In the genomic region with DNA sequence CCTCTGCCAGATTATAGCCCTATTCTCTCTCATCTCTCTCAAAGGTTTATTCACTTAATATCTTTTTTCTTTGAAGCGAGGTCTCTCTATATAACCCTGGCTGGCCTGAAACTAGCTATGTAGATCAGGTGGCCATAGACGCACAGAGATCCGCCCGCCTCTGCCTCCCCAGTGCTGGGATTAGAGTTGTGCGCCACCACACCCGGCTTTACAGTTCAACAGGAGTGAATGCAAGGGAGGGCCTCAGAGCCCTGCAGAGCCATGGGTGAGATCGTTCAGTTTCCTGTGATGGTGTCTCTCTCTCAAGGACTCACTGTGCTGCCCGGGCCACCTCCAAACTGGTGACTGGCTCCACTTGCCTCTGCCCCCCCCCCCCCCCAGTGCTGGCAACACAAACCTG, we compare ENCODE assay signal across 14 mouse cellular contexts. TPM values are rescaled to one million over a fixed set of nuclear protein-coding genes. Genes with fewer than 3 reads are reported as not detected.
A peak's percentile ranks its signal among the peaks of the same experiment; 100 is the strongest.
DNase-seq lines count a peak whose midpoint lies in the region; TF ChIP-seq lines count a peak whose summit lies in the region.
"Had no signal": no experiment of that assay in that cellular context is flagged by ENCODE, and none has a peak within 500 bp of the region (broad histone marks: within the 10 kb centered on the region; RNA-seq: fewer than 3 reads in every experiment).

No protein-coding gene starts in this region.

- H3K27ac ChIP-seq in heart, adult 2 months = peak overlapping the region; percentile 93
- H3K27ac ChIP-seq in kidney, adult 2 months (ENCODE audit: insufficient read depth, low read depth, low read length) = peak overlapping the region; percentile 66
- H3K27ac ChIP-seq in spleen, adult 2 months (ENCODE audit: insufficient read depth, low read length) = peak overlapping the region; percentile 37; the same call in 1 of the 2 replicates
- H3K27ac ChIP-seq: embryonic facial prominence, embryonic 12.5 days; neural tube, embryonic 15.5 days had no signal

- H3K79me2 ChIP-seq in heart, adult 2 months (replicated peaks; ENCODE audit: control insufficient read depth, insufficient read depth, low read length) = no peaks in the 10 kb centered on the region

- no peaks in the 10 kb centered on the region for H3K27me3 ChIP-seq in heart, adult 2 months (ENCODE audit: control insufficient read depth, insufficient read depth, low read length)
- no peaks in the 10 kb centered on the region for H3K27me3 ChIP-seq in kidney, adult 2 months (replicated peaks; ENCODE audit: control insufficient read depth, insufficient read depth, low read length)
- no peaks in the 10 kb centered on the region for H3K27me3 ChIP-seq in spleen, adult 2 months (ENCODE audit: control insufficient read depth, insufficient read depth, low read length)
- H3K27me3 ChIP-seq: embryonic facial prominence, embryonic 12.5 days; neural tube, embryonic 15.5 days had no signal

- 0 out of 2 replicates have a peak, but pooled peaks cover 2% of the 10 kb centered on the region for H3K4me1 ChIP-seq in heart, adult 2 months (ENCODE audit: control insufficient read depth, insufficient read depth, low read length)
- peaks cover 10% of the 10 kb centered on the region for H3K4me1 ChIP-seq in kidney, adult 2 months (ENCODE audit: control insufficient read depth, insufficient read depth, low read length)
- peaks cover 5% of the 10 kb centered on the region; the same call in 1 of the 2 replicates for H3K4me1 ChIP-seq in spleen, adult 2 months (ENCODE audit: control insufficient read depth, insufficient read depth, insufficient read length)
- H3K4me1 ChIP-seq: embryonic facial prominence, embryonic 12.5 days had no signal

- no peak for TF ChIP-seq CTCF in heart, adult 2 months (IDR thresholded peaks at IDR 0.05)
- TF ChIP-seq CTCF in kidney, adult 2 months (conservative IDR thresholded peaks at IDR 0.05; ENCODE audit: insufficient read depth, insufficient read length, low read depth, low read length) = no peak
- TF ChIP-seq CTCF in spleen, adult 2 months (IDR thresholded peaks at IDR 0.05; ENCODE audit: extremely low read depth, insufficient read depth, insufficient read length, insufficient replicate concordance) = no peak

- DNase-seq in heart, adult 2 months = peak in 1 of 2 experiments; percentile 24
- no peak for DNase-seq in heart, adult 18-20 months
- DNase-seq in kidney, adult 2 months = no peak
- no peak for DNase-seq in kidney, postnatal 10 days
- DNase-seq in spleen, adult 2 months (ENCODE audit: low read depth in 1 of 2, low spot score in 2 of 2) = no peak
- DNase-seq in spleen, postnatal 10 days (ENCODE audit: low spot score in 2 of 2) = no peak
- no peak for DNase-seq in cerebellum, adult 18-20 months
- DNase-seq: cerebellum, adult 11-12 months; forebrain, postnatal 0 days; thymus, postnatal 36 days had no signal

- WGBS in heart, adult 2 months = 48% methylated on average over 8 of the region's 8 CpGs
- 83% methylated on average over 8 of the region's 8 CpGs for WGBS in kidney, adult 2 months
- 85% methylated on average over 8 of the region's 8 CpGs for WGBS in spleen, adult 2 months

- TF ChIP-seq EP300 in heart, adult 2 months (IDR thresholded peaks at IDR 0.05; ENCODE audit: insufficient read depth, low read depth, low read length) = no peak

- H3K9ac ChIP-seq in heart, adult 2 months (ENCODE audit: low read depth, low read length) = no peak overlapping the region
- H3K9ac ChIP-seq: embryonic facial prominence, embryonic 12.5 days; forebrain, postnatal 0 days; neural tube, embryonic 15.5 days had no signal

- TF ChIP-seq POLR2A in heart, adult 2 months (IDR thresholded peaks at IDR 0.05; ENCODE audit: insufficient read depth, low read depth, low read length) = no peak
- TF ChIP-seq POLR2A in kidney, adult 2 months (IDR thresholded peaks at IDR 0.05; ENCODE audit: low read depth, low read length) = no peak
- no peak for TF ChIP-seq POLR2A in spleen, adult 2 months (IDR thresholded peaks at IDR 0.05; ENCODE audit: low read depth, low read length)

- intact Hi-C loops in heart, adult 2 months (cut with DNase I) = loop anchor here (2.0 kb wide), 1 partner anchor 17 kb away; no protein-coding TSS in a partner anchor

- no peaks in the 10 kb centered on the region for H3K36me3 ChIP-seq in heart, adult 2 months (ENCODE audit: control insufficient read depth, insufficient read depth, low read length)
- no peaks in the 10 kb centered on the region; the same call in 1 of the 2 replicates for H3K36me3 ChIP-seq in kidney, adult 2 months (ENCODE audit: control insufficient read depth, insufficient read depth, low read length)
- peaks cover 17% of the 10 kb centered on the region for H3K36me3 ChIP-seq in spleen, adult 2 months (ENCODE audit: control insufficient read depth, insufficient read depth, low read length)

- no peak overlapping the region for H3K4me3 ChIP-seq in heart, adult 2 months
- no peak overlapping the region for H3K4me3 ChIP-seq in kidney, adult 2 months (ENCODE audit: insufficient read depth, low read depth, low read length)
- no peak overlapping the region for H3K4me3 ChIP-seq in spleen, adult 2 months (ENCODE audit: extremely low read depth, insufficient read depth, insufficient read length)
- H3K4me3 ChIP-seq: embryonic facial prominence, embryonic 12.5 days; hindbrain, embryonic 10.5 days; neural tube, embryonic 15.5 days had no signal

RNA-seq across cellular contexts. Expression of a gene that starts 0.5 kb away (rescaled TPM):
- total RNA-seq in heart, adult 2 months (2021) = 100 to 1,000 TPM; 118 to 132 TPM
- 183 and 258 TPM in 2 replicates for polyA plus RNA-seq in heart, adult 2 months (2012; rRNA removed)
- total RNA-seq in heart, adult 18-20 months (2021) = 100 to 1,000 TPM; 109 to 132 TPM
- 30.1 and 33.8 TPM in 2 replicates for polyA plus RNA-seq in kidney, adult 2 months (2012; rRNA removed)
- polyA plus RNA-seq in spleen, adult 2 months (2012; rRNA removed) = 0.34 and 0.43 TPM in 2 replicates
- polyA plus RNA-seq: embryonic facial prominence, embryonic 12.5 days; midbrain, embryonic 11.5 days had no signal

RNA-seq across cellular contexts. Expression of a gene that starts 5.7 kb away (rescaled TPM):
- total RNA-seq in heart, adult 2 months (2021) = 10 to 100 TPM; 16.5 to 20.2 TPM
- polyA plus RNA-seq in heart, adult 2 months (2012; rRNA removed) = 35.5 and 36.6 TPM in 2 replicates
- 10 to 100 TPM; 18.7 to 20.7 TPM for total RNA-seq in heart, adult 18-20 months (2021)
- polyA plus RNA-seq in kidney, adult 2 months (2012; rRNA removed) = 29.0 and 32.3 TPM in 2 replicates
- polyA plus RNA-seq in spleen, adult 2 months (2012; rRNA removed) = 0.56 and 0.86 TPM in 2 replicates

RNA-seq across cellular contexts. Expression of a gene that starts 18.2 kb away (rescaled TPM):
- total RNA-seq in heart, adult 2 months (2021) = 100 to 1,000 TPM; 236 to 263 TPM
- 297 and 303 TPM in 2 replicates for polyA plus RNA-seq in heart, adult 2 months (2012; rRNA removed)
- 100 to 1,000 TPM; 233 to 291 TPM for total RNA-seq in heart, adult 18-20 months (2021)
- polyA plus RNA-seq in kidney, adult 2 months (2012; rRNA removed) = 10.2 and 10.5 TPM in 2 replicates
- polyA plus RNA-seq in spleen, adult 2 months (2012; rRNA removed) = 8.4 and 10.1 TPM in 2 replicates

RNA-seq across cellular contexts. Expression of a gene that starts 40.6 kb away (rescaled TPM):
- 100 to 1,000 TPM in 1 of 2 experiments, 10 to 100 TPM in 1; 95.2 to 126 TPM for total RNA-seq in heart, adult 2 months (2021)
- polyA plus RNA-seq in heart, adult 2 months (2012; rRNA removed) = 111 and 144 TPM in 2 replicates
- total RNA-seq in heart, adult 18-20 months (2021) = 100 to 1,000 TPM; 100 to 102 TPM
- polyA plus RNA-seq in kidney, adult 2 months (2012; rRNA removed) = 79.7 and 85.4 TPM in 2 replicates
- 48.1 and 51.6 TPM in 2 replicates for polyA plus RNA-seq in spleen, adult 2 months (2012; rRNA removed)

Comparison
In these comparisons a context has a peak if more than half of its experiments do, and no peak if none do; other contexts are left out.
1. H3K27ac ChIP-seq: peak in every context shown above with its lines; median percentile 93 in heart, adult 2 months; 66 in kidney, adult 2 months; 37 in spleen, adult 2 months.
2. RNA of a gene that starts 0.5 kb away (polyA plus RNA-seq): 183 to 258 TPM in heart, adult 2 months and 30.1 to 33.8 TPM in kidney, adult 2 months; 0.34 to 0.43 TPM in spleen, adult 2 months; every median in the first group is over 10 times any median in the second.
3. RNA of a gene that starts 5.7 kb away (polyA plus RNA-seq): 35.5 to 36.6 TPM in heart, adult 2 months and 29.0 to 32.3 TPM in kidney, adult 2 months; 0.56 to 0.86 TPM in spleen, adult 2 months; every median in the first group is over 10 times any median in the second.
4. RNA of a gene that starts 18.2 kb away (polyA plus RNA-seq): 297 to 303 TPM in heart, adult 2 months; 10.2 to 10.5 TPM in kidney, adult 2 months and 8.4 to 10.1 TPM in spleen, adult 2 months; every median in the first group is over 10 times any median in the second.